Mouse (Mus musculus) midbrain, postnatal 0 days (tissue): ENCODE results near the gene Ccn5. TPM values are rescaled to one million over a fixed set of nuclear protein-coding genes. Genes with fewer than 3 reads are reported as not detected.

Source experiments
- ATAC-seq: fragments of 200-750 bp; cut with Nextera tagmentation; 2 replicates; pipeline ENCODE4 v1.8.0; 2017; ENCODE audit warnings: moderate number of reproducible peaks, mild to moderate bottlenecking, moderate TSS enrichment, moderate library complexity; ENCODE audit not compliant: low FRiP score
- DNase-seq: peaks from one replicate; pipeline ENCODE4 v3.0.0-alpha.2; 2015; ENCODE audit warnings: low spot score
- H3K27ac ChIP-seq: fragments of 300-500 bp; sonication (generic); 2 replicates; pipeline ENCODE4 v1.5.1; 2014; ENCODE audit warnings: low read depth, mild to moderate bottlenecking, low read length, mixed read lengths
- H3K27me3 ChIP-seq: fragments of 300-500 bp; sonication (generic); 2 replicates; pipeline ENCODE4 v1.6.1; 2014; ENCODE audit warnings: low read length, control low read depth, mixed read lengths; ENCODE audit not compliant: insufficient read depth
- H3K36me3 ChIP-seq: fragments of 300-500 bp; sonication (generic); 2 replicates; pipeline ENCODE4 v1.6.1; 2014; ENCODE audit warnings: low read length, control low read depth, mixed read lengths; ENCODE audit not compliant: insufficient read depth
- H3K4me1 ChIP-seq: fragments of 300-500 bp; sonication (generic); 2 replicates; pipeline ENCODE4 v1.6.1; 2014; ENCODE audit warnings: mild to moderate bottlenecking, control low read depth, antibody characterized with exemption, low read length, mixed read lengths; ENCODE audit not compliant: insufficient read depth
- H3K4me2 ChIP-seq: fragments of 300-500 bp; sonication (generic); 2 replicates; pipeline ENCODE4 v1.6.1; 2014; ENCODE audit warnings: low read depth, mild to moderate bottlenecking, low read length, mixed read lengths; ENCODE audit not compliant: poor library complexity, severe bottlenecking
- H3K4me3 ChIP-seq: fragments of 300-500 bp; sonication (generic); 2 replicates; pipeline ENCODE4 v1.5.1; 2014; ENCODE audit warnings: low read depth, mild to moderate bottlenecking, low read length, moderate library complexity
- H3K9ac ChIP-seq: fragments of 300-500 bp; sonication (generic); replicated peaks from 2 replicates; pipeline ENCODE4 v1.6.1; 2014; ENCODE audit warnings: mild to moderate bottlenecking, low read length, moderate library complexity, mixed read lengths; ENCODE audit not compliant: poor library complexity, severe bottlenecking
- H3K9me3 ChIP-seq: fragments of 300-500 bp; sonication (generic); 2 replicates; pipeline ENCODE4 v1.6.1; 2016; ENCODE audit warnings: low read length, control low read depth
- CTCF ChIP-seq: IDR thresholded peaks from 2 replicates; pipeline ENCODE4 v1.5.1; 2016; ENCODE audit warnings: antibody characterized with exemption, mild to moderate bottlenecking
- WGBS: fragments of 180-500 bp; shearing (Covaris S2); extraction: QIAGEN DNeasy Blood & Tissue Kit; methylation state at CpG from one replicate; pipeline ENCODE4 v1.1.7; 2014; 5-methylcytosine and 5-hydroxymethylcytosine counted together
- polyA plus RNA-seq: library from polyadenylated mRNA; unstranded; fragments of >200 nt; fragmentation: Nextera tagmentation; extraction: Ambion mirVana; gene quantifications from 2 replicates; pipeline ENCODE4 v1.2.1, GENCODE M21; 2015
- total RNA-seq: library from RNA; depleted of rRNA; stranded (reverse); fragments of >200 nt; gene quantifications from 2 replicates; pipeline ENCODE4 v1.2.3, GENCODE M21; 2014; rRNA removed

The Ccn5 gene
- total and polyA plus RNA-seq, 2 experiments from 2014 or later: 0.22 to 0.32 TPM

- no peaks in the 10 kb centered on the region for H3K9me3 ChIP-seq
- H3K27me3 ChIP-seq: no peaks in the 10 kb centered on the region
- no peaks in the 10 kb centered on the region for H3K4me1 ChIP-seq
- H3K4me2 ChIP-seq: no peak overlapping the region
- H3K4me3 ChIP-seq: no peak overlapping the region
- no peak overlapping the region for H3K9ac ChIP-seq
- no peak overlapping the region for H3K27ac ChIP-seq
- DNase-seq (no peak), ATAC-seq (no peak)
- peaks cover 6% of the 10 kb centered on the region; the same call in 1 of the 2 replicates for H3K36me3 ChIP-seq
- TF ChIP-seq CTCF: no peak
- 90% methylated on average over 4 of the region's 4 CpGs for WGBS
Observed at GRCm38 (mm10) chr2:163871266-163871665, 50.6 kb downstream of the Ccn5 start.

GRCm38 (mm10) chr2:163871906-163872305, 51.2 kb downstream of the Ccn5 start:
- Histone ChIP-seq H3K9ac (no peak overlapping the region), H3K4me1 (0 out of 2 replicates have a peak, but pooled peaks cover 2% of the 10 kb centered on the region), H3K4me2 (no peak overlapping the region), H3K36me3 (peaks cover 6% of the 10 kb centered on the region; the same call in 1 of the 2 replicates), H3K27ac (no peak overlapping the region), H3K4me3 (no peak overlapping the region), H3K9me3 (no peaks in the 10 kb centered on the region), H3K27me3 (no peaks in the 10 kb centered on the region)
- TF ChIP-seq CTCF: no peak
- no peak for ATAC-seq
- DNase-seq: no peak
- 57% methylated on average over 3 of the region's 3 CpGs for WGBS

GRCm38 (mm10) chr2:163874877-163875276, 54.2 kb downstream of the Ccn5 start:
- Histone ChIP-seq H3K9me3 (no peaks in the 10 kb centered on the region), H3K4me1 (0 out of 2 replicates have a peak, but pooled peaks cover 2% of the 10 kb centered on the region), H3K36me3 (peaks cover 6% of the 10 kb centered on the region; the same call in 1 of the 2 replicates), H3K4me2 (no peak overlapping the region), H3K27ac (no peak overlapping the region), H3K4me3 (no peak overlapping the region), H3K27me3 (no peaks in the 10 kb centered on the region), H3K9ac (no peak overlapping the region)
- 19% methylated on average over 5 of the region's 5 CpGs for WGBS
- ATAC-seq (no peak), DNase-seq (peak; percentile 79)
- TF ChIP-seq CTCF: no peak

- WGBS: 61% methylated on average over 7 of the region's 7 CpGs
- H3K27ac ChIP-seq: no peak overlapping the region
- H3K4me2 ChIP-seq: no peak overlapping the region
- no peak for TF ChIP-seq CTCF
- no peaks in the 10 kb centered on the region for H3K27me3 ChIP-seq
- H3K4me1 ChIP-seq: 0 out of 2 replicates have a peak, but pooled peaks cover 2% of the 10 kb centered on the region
- peak; percentile 82 for DNase-seq
- peaks cover 6% of the 10 kb centered on the region; the same call in 1 of the 2 replicates for H3K36me3 ChIP-seq
- no peak overlapping the region for H3K4me3 ChIP-seq
- peak; percentile 41; the same call in 1 of the 2 replicates for ATAC-seq
- H3K9ac ChIP-seq: 0 out of 2 replicates have a peak overlapping the region, but pooled peaks have one; percentile 1
- H3K9me3 ChIP-seq: no peaks in the 10 kb centered on the region
Observed at GRCm38 (mm10) chr2:163875484-163875883, 54.8 kb downstream of the Ccn5 start.

- Histone ChIP-seq H3K4me1 (0 out of 2 replicates have a peak, but pooled peaks cover 2% of the 10 kb centered on the region), H3K9ac (no peak overlapping the region), H3K4me3 (no peak overlapping the region), H3K4me2 (no peak overlapping the region), H3K27me3 (no peaks in the 10 kb centered on the region), H3K9me3 (no peaks in the 10 kb centered on the region), H3K36me3 (peaks cover 6% of the 10 kb centered on the region; the same call in 1 of the 2 replicates), H3K27ac (no peak overlapping the region)
- ATAC-seq (no peak), DNase-seq (no peak)
- WGBS: 58% methylated on average over 14 of the region's 14 CpGs
- TF ChIP-seq CTCF: no peak
Observed at GRCm38 (mm10) chr2:163876830-163877498, 56.3 kb downstream of the Ccn5 start.

- Histone ChIP-seq H3K4me3 (no peak overlapping the region), H3K36me3 (no peaks in the 10 kb centered on the region), H3K4me2 (no peak overlapping the region), H3K9me3 (no peaks in the 10 kb centered on the region), H3K27ac (no peak overlapping the region), H3K27me3 (no peaks in the 10 kb centered on the region), H3K9ac (no peak overlapping the region), H3K4me1 (0 out of 2 replicates have a peak, but pooled peaks cover 2% of the 10 kb centered on the region)
- ATAC-seq (no peak), DNase-seq (no peak)
- no peak for TF ChIP-seq CTCF
- 69% methylated on average over 6 of the region's 6 CpGs for WGBS
Observed at GRCm38 (mm10) chr2:163880891-163881290, 60.2 kb downstream of the Ccn5 start.

Other genes with a start within 250 kb of the Ccn5 start
- gene Ttpal, start 218.5 kb upstream of the Ccn5 start, total RNA-seq: 76.2 and 91.9 TPM in 2 replicates
- 33.5 and 34.7 TPM in 2 replicates for gene Ttpal, start 218.5 kb upstream of the Ccn5 start, polyA plus RNA-seq
- 96.1 and 101 TPM in 2 replicates for gene Serinc3, start 175.7 kb upstream of the Ccn5 start, total RNA-seq
- gene Serinc3, start 175.7 kb upstream of the Ccn5 start, polyA plus RNA-seq: 35.9 and 36.9 TPM in 2 replicates
- gene Pkig, start 162.5 kb upstream of the Ccn5 start, total RNA-seq: 90.5 and 102 TPM in 2 replicates
- 153 and 161 TPM in 2 replicates for gene Pkig, start 162.5 kb upstream of the Ccn5 start, polyA plus RNA-seq
- gene Ada, start 70.6 kb upstream of the Ccn5 start, total RNA-seq: 1.4 and 2.6 TPM in 2 replicates
- gene Ada, start 70.6 kb upstream of the Ccn5 start, polyA plus RNA-seq: 3.7 and 3.8 TPM in 2 replicates
- gene Kcnk15, start 32.8 kb downstream of the Ccn5 start, total RNA-seq: 0.11 TPM in 1 of 2 replicates, not detected in the other
- 0.12 and 0.25 TPM in 2 replicates for gene Kcnk15, start 32.8 kb downstream of the Ccn5 start, polyA plus RNA-seq
- gene Rims4, start 97.8 kb downstream of the Ccn5 start, total RNA-seq: 85.1 and 85.3 TPM in 2 replicates
- gene Rims4, start 97.8 kb downstream of the Ccn5 start, polyA plus RNA-seq: 18.4 and 22.8 TPM in 2 replicates
- gene Ywhab, start 174.1 kb downstream of the Ccn5 start, total RNA-seq: 160 and 223 TPM in 2 replicates
- gene Ywhab, start 174.1 kb downstream of the Ccn5 start, polyA plus RNA-seq: 649 and 656 TPM in 2 replicates
- 0.22 TPM in 1 of 2 replicates, not detected in the other for gene Pabpc1l, start 204.6 kb downstream of the Ccn5 start, total RNA-seq
- gene Pabpc1l, start 204.6 kb downstream of the Ccn5 start, polyA plus RNA-seq: 2.0 and 2.8 TPM in 2 replicates
- gene Stk4, start 249.5 kb downstream of the Ccn5 start, total RNA-seq: 24.6 and 28.3 TPM in 2 replicates
- gene Stk4, start 249.5 kb downstream of the Ccn5 start, polyA plus RNA-seq: 11.1 and 13.7 TPM in 2 replicates